Mouse (Mus musculus) right cerebral cortex, postnatal 14 days (tissue): ENCODE measurements at regions not wholly inside any gene's neighbourhood (a gene's known extent, or its start where the extent isn't known, plus 50 kb on each side); places are given as distances from the start of the nearest gene placed in this dataset.

Experiments used
- DNase-seq: peaks from one replicate; pipeline ENCODE4 v3.0.0; 2022

DNA sequence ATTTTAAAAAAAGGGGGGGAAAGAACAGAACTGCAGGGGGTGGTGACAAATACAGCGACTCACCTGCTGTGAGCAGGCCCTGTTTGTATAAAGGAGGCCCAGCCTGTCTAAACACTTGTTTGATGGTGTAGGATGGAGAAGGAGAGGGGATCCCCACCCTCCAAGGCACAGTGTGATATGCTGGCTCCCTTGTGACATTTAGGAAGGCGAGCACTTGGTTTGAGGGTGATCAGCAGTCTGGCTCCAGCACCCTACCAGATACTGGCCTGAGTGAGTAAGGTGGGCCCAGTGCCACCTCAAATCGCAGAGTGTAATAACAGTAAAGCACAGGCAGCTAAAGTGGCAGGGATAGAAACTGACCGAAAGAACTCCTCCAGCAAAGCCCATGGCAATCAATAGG, 195.4 kb upstream of the Trib2 start:
- DNase-seq, result no peak

GRCm38 (mm10) chr12:16009822-16010620, 193.3 kb upstream of the Trib2 start:
- no peak for DNase-seq

DNA sequence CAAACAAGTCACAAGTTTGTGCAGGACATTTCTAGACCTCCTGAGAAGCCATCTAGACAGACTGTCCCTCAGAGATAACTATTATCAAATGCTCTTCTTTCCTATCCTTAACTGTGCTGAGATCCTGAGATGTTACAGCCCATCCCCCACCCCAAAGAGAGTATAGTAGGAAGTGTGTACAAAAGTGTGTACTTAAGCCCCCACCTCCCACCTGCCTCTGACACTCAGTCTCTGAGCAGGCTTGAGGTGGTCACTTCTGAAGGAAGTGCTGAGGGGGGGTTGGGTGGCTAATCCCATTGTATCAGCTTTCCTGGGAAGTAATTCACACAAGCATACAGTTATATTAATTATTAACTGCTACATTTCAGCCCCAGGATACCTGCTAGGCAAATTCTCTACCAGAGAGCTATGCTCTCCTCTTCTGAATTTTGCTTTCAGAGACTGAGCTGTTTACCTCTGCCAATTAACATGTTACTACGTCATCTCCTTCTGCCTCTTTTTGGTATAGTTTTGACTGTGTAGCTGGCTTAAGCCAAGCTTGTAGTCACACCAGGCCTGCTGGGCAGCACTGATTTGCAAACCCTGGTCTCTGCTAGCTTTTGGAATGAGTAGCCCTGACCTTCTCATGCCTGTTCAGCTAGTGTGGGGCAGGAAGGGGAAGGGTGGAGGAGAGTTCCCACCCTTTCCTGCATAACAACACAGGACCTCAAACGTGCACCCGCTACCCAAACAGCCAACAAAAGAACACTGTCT, 192.2 kb upstream of the Trib2 start:
- DNase-seq, result no peak

GRCm38 (mm10) chr12:16008261-16008660, 191.5 kb upstream of the Trib2 start:
- DNase-seq, result no peak

DNA sequence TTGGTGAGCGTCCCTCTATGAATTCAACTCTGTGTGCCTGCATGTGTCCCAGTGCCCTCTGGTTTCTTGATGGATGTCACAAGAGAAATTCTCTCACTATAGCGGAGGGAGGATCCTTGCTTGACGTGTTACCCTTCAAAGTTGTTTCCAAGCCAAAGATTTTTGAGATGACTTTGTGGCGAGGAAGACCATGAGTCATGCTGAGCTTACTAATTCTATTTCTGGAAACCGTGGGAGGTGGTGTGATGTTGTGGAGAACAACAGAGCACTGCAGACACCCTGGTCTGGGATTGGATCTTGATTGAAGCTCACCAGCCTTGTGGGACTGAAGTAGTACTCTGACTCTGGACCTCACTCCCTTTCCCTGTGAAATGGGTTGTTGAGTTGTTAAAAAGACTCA, 190.0 kb upstream of the Trib2 start:
- no peak for DNase-seq

DNA sequence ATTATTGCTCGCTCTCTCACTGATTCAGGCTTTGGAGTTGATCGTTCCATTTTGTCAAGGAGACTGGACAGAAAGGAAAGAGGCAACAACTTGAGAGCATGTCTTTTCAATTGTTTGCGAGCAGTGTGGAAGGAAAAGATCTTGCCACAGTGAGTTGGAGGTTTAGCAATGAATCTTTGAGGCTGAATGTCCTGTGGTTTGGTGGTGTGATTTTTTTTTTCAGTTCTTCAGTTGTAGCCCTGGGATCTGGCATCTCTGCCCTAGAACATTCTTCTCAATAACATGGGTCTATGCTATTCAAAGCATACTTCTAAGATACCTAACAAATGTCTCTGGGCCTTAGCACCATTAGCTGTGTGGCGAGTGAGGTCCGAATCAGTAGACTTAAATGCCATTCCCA, 189.6 kb upstream of the Trib2 start:
- no peak for DNase-seq

- no peak for DNase-seq
These were observed 185.1 kb upstream of the Trib2 start for GRCm38 (mm10) chr12:16001811-16002210.

GRCm38 (mm10) chr12:16001225-16001624, 184.5 kb upstream of the Trib2 start:
- DNase-seq, result no peak

DNA sequence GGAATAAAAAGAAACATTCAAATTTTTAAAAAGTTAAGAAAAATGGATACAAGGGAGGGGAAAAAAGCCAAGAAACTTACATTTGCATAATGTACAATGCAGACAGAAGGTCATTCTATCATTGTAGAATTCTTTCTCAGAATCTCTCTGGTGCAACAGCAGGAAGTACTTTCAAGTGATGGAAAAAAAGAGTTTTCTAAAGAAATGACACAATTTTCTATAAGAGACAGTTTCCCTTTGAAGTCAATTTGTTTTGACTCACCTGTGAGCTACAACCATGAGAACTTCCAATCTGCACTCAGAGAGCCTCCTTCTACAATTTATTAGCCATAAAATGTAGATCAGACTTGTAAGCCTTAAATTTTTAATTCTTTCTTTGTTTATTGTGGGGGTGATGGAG, 181.6 kb upstream of the Trib2 start:
- no peak for DNase-seq

DNA sequence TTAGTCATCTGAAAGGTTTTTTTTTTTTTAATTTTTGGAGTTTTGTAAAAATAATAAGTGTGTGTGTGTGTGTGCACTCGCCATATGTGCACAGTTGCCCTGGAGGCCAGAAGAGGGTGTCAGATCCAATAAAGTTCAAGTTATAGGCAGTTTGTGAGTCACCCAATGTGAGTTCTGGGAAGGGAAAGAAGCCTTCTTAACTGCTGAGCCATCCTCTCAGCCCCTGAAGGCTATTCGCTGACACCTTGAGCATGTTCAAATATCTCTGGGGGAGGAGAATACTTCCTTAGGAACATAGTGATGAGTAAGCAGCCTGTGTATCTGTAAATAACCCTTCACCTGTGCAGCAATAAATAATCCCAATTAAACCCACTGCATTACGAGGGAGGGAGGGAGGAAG, 177.1 kb upstream of the Trib2 start:
- DNase-seq, result no peak

- DNase-seq, result no peak
These were observed 169.6 kb upstream of the Trib2 start for GRCm38 (mm10) chr12:15986351-15986750.

GRCm38 (mm10) chr12:15985649-15986048, 168.9 kb upstream of the Trib2 start:
- no peak for DNase-seq

DNA sequence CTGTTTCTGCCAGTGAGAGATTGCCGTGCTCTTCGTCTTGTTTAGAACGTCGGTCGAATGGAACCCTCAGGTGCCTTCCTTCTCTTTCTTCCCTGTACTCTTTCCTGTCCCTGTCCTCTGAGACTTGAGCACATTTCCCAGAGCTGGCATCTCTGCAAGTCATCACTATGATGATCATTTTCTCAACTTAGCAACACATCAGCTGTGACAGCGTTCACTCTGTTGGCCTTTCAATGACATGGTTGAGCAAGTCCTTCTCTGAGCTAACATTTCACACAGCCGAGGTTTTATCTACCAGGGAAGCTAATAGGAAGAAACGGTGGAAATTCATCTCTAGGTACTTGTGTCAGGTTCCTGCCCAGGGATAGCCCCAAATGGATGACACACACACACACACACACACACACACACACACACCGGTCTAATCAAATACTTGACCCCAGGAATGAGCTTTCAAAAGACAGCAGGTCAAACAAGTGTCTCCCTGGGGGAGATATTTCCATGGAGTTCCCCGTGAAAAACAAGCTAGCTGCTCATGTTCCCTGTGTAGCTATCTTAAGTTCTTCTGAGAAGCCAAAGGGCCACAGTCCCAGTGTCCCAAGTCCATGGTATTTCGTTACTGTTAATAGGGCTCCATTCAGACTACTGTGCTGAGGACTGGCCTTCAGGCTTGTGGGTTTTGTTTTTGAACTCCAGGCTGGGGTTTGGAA, 167.0 kb upstream of the Trib2 start:
- DNase-seq, result no peak

GRCm38 (mm10) chr12:15981741-15982140, 165.0 kb upstream of the Trib2 start:
- no peak for DNase-seq

DNA sequence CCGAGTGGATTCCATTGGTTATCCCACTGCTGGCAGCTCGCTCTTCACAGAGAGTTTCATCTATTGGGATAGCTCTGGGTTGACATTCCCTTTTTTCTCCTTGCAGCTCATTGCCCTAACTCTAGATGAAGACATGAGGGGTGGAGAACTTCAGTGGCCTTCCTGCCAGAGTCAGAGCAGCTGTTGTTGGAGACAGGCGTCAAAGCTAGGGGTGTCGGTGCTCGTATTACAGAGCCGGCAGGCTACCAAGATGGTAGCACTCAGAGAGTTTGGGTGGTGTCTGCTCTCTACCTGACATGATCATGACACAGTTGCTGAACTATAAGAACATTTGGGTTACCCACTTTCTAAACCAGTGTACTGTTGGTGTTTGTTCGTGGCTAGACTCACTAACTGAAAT, 162.5 kb upstream of the Trib2 start:
- DNase-seq, result no peak

GRCm38 (mm10) chr12:15971786-15972185, 155.1 kb upstream of the Trib2 start:
- no peak for DNase-seq

DNA sequence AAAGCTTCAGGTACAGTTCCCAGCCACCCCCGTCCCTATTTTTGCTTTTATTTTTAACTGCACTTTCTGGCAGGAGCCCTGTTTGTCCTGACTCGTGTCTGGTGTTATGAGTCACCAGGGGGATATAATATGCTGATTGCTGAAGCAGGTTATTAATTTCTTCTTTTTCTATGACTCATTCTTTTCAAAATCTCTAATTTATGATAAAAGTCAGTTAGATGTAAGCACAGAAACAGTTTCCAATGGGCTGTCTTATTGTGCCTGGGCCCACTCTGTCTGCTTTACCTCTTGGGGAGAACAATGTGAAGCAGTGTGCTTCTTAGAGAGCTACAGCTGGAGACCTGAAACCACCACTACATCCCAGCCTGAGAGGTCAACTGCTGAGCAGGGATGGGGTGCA, 153.5 kb upstream of the Trib2 start:
- DNase-seq, result no peak

DNA sequence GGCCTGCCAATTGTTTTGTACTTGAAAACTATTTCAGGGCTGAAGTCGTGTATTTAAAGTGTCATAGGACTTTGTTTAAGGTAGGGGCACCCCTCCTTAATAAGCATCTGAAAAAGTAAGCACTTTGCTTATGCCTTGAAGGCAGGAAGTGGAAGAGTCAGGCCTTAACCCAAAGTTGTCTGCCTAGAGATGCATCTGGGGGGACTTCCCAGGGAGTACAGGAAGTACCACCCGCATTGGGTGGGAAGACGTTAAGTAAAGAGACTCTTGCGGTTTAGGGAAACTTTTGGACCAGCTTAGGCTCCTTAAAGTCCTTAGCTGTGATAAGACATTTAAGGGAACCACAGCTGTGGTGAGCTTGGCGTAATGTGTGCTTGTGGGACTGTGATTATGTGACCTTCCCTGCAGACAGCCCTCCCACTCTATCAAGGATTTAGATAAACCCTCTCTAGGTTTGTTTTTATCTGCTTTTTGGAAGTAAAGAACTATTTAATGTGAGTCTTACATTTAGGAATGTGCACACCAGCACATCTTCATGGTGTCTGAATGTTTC, 150.9 kb upstream of the Trib2 start:
- no peak for DNase-seq

DNA sequence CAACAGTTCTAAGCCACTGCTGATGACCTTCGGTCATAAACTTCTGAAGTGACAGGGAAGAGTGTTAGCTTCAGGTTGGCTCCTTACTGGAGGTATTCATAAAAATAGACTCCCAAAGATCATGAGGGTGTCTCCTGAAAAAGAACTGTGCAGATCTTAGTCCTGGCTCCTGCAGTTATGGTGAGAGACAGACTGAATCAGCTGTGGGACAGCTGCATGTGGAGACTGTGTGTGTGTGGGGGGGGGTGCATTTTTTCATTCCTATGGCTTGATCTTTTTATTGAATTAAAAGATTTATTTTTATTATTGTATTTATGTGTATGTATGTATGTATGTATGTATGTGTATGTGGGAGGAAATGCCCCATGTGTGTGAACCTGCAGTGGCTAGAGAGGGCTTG, 149.9 kb upstream of the Trib2 start:
- DNase-seq, result no peak

DNA sequence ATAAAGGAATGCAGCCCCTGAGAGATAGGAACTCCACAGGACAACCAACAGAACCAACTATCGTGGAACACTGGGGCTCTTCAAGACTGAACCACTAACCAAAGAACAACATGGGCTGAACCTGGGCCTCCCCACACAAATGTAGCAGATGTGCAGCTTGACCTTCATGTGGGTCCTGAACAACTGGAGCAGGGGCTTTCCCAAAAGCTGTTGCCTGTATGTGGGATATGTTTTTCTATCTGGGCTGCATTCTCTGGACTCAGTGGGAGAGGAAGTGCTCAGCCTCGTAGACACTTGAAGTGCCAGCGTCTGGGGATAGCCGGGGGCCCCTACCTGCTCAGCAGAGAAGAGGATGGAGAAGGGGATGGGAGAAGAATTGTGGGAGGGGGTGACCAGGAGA, 149.2 kb upstream of the Trib2 start:
- no peak for DNase-seq

DNA sequence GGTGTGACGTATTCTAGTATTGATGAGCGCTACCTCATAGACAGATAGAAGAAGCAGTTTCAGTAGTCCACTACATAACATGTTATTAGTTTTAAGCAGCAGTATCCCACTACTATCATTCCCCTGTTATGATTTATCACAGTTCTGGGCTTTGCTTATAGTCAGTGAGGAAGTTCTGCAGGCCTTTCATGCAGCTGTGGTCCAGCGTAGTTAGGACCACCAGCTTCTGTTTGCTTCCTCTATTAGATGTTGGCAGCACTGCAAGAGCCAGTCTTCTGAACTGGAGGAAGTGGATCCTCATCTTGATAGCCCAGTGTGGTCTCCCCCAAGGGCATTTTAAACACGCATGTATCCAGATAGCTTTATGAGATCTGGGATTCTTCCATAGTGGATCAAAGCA, 147.4 kb upstream of the Trib2 start:
- no peak for DNase-seq

GRCm38 (mm10) chr12:15961834-15962233, 145.1 kb upstream of the Trib2 start:
- no peak for DNase-seq

DNA sequence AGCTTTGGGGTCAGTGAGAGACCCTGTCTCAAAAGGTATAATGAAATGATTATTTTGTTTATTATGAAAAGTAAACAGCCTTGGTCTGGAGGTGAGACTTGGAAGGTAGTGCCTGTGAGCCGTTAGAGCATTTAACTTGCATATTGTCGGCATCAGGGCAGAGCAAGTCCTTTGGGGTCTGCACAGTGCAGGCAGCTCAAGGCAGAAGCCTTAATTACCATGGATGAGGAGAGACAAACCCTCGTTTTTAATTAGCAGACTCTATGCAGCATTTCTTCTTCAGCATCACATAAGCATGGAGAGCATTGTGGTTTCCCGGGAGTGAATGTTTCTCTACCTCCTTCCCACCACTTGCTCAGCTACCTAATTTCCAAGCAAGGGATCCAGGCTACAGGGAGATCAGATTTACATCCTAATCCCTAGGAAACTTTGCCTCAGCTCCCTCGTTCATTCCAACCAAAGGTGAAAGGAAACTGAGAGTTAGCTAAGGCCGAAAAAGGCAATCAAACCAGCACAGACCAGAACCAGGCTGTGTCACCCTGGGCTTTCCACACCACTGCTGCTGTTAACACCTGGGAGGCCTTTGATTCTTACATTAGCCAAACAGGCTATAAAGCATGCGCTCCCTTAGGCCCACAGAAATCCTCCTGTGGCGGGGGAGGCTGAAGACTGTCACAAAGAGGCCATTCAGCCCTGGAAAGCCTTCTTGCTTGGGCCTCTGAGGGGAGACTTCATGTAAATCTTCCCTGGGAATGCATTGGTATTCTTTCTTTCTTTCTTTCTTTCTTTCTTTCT, 120.9 kb upstream of the Trib2 start:
- no peak for DNase-seq
